Mouse (Mus musculus) intestine, embryonic 15.5 days (tissue): ENCODE data around the gene Stxbp1. TPM values are rescaled to one million over a fixed set of nuclear protein-coding genes. Genes with fewer than 3 reads are reported as not detected.

Experiments used
- polyA plus RNA-seq: library from polyadenylated mRNA; unstranded; fragments of >200 nt; fragmentation: Nextera tagmentation; extraction: Ambion mirVana; gene quantifications from 2 replicates; pipeline ENCODE4 v1.2.1, GENCODE M21; 2015

Gene Stxbp1
- polyA plus RNA-seq, 1 experiment from 2014 or later = 21.2 TPM

Other genes with a start within 250 kb of the Stxbp1 start
- 14.0 and 15.7 TPM in 2 replicates for gene St6galnac6, start 247.5 kb downstream of the Stxbp1 start, polyA plus RNA-seq
- 19.2 and 19.6 TPM in 2 replicates for gene Ak1, start 225.5 kb downstream of the Stxbp1 start, polyA plus RNA-seq
- 62.6 and 63.2 TPM in 2 replicates for gene Eng, start 200.7 kb downstream of the Stxbp1 start, polyA plus RNA-seq
- 30.1 and 35.5 TPM in 2 replicates for gene Fpgs, start 143.1 kb downstream of the Stxbp1 start, polyA plus RNA-seq
- gene Cdk9, start 134.2 kb downstream of the Stxbp1 start, polyA plus RNA-seq = 95.7 and 99.6 TPM in 2 replicates
- 27.8 and 28.6 TPM in 2 replicates for gene Sh2d3c, start 126.2 kb downstream of the Stxbp1 start, polyA plus RNA-seq
- gene 6330409D20Rik, start 106.2 kb downstream of the Stxbp1 start, polyA plus RNA-seq = 0.13 and 0.34 TPM in 2 replicates
- 61.4 and 64.2 TPM in 2 replicates for gene Tor2a, start 90.0 kb downstream of the Stxbp1 start, polyA plus RNA-seq
- gene Ttc16, start 71.6 kb downstream of the Stxbp1 start, polyA plus RNA-seq = 0.18 and 0.29 TPM in 2 replicates
- 5.5 and 6.4 TPM in 2 replicates for gene Ptrh1, start 71.5 kb downstream of the Stxbp1 start, polyA plus RNA-seq
- gene Cfap157, start 62.8 kb downstream of the Stxbp1 start, polyA plus RNA-seq = 0.26 and 0.61 TPM in 2 replicates
- 40.4 and 42.2 TPM in 2 replicates for gene Fam129b, start 28.9 kb upstream of the Stxbp1 start, polyA plus RNA-seq
- gene Rpl12, start 114.3 kb upstream of the Stxbp1 start, polyA plus RNA-seq = 185 and 190 TPM in 2 replicates
- gene Lrsam1, start 114.4 kb upstream of the Stxbp1 start, polyA plus RNA-seq = 7.2 and 7.7 TPM in 2 replicates
- gene Slc2a8, start 134.8 kb upstream of the Stxbp1 start, polyA plus RNA-seq = 16.8 and 19.3 TPM in 2 replicates